Mouse (Mus musculus): ENCODE measurements around the gene Fgf12. TPM values are rescaled to one million over a fixed set of nuclear protein-coding genes. Genes with fewer than 3 reads are reported as not detected.

Fgf12 gene
- polyA plus RNA-seq, 1 experiment = not detected

DNA sequence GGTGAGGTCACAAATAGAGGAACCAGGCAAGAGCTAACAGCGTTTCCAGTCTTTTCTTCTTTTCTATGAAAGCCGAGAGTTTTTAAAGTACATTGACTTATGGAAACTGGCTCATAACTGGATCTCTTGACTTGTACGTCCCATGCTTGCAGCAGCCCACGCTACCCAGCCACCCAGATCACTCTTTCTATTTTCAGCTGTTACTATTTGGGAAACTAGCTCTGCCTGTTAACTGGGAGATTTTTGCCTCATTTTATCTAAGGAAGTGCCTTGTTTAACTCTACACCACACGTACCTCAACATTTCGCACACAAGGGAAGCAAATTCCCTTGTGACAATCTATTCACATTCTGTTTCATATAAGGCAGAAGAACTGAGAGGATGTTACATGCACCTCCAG, 190.0 kb downstream of the Fgf12 start:
- TF ChIP-seq GATA1 (IDR thresholded peaks at IDR 0.05; ENCODE audit: low read length) = no peak

DNA sequence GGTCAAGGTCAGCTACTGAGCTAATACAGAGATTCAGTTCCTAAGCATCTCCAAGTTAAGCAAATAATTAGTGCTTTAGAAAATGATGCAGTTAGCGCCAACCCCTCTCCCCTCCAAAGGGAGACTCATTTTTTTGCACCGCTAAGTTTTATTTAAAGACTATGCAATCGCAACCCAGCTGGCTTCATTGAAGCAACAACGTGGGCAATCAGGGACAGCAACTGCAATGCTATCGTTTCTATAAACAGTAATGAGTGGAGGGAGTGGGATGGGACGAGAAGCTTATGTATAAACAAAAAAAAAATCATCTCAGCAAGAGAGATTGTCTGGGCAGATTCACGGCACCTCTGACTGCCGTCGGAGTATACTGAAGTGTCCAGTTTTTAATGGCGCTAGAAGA, 197.6 kb downstream of the Fgf12 start:
- TF ChIP-seq GATA1 (IDR thresholded peaks at IDR 0.05; ENCODE audit: low read length) = no peak

- TF ChIP-seq GATA1 (IDR thresholded peaks at IDR 0.05; ENCODE audit: low read length) = no peak
Observed at GRCm38 (mm10) chr16:28539423-28539822, 213.4 kb downstream of the Fgf12 start.

DNA sequence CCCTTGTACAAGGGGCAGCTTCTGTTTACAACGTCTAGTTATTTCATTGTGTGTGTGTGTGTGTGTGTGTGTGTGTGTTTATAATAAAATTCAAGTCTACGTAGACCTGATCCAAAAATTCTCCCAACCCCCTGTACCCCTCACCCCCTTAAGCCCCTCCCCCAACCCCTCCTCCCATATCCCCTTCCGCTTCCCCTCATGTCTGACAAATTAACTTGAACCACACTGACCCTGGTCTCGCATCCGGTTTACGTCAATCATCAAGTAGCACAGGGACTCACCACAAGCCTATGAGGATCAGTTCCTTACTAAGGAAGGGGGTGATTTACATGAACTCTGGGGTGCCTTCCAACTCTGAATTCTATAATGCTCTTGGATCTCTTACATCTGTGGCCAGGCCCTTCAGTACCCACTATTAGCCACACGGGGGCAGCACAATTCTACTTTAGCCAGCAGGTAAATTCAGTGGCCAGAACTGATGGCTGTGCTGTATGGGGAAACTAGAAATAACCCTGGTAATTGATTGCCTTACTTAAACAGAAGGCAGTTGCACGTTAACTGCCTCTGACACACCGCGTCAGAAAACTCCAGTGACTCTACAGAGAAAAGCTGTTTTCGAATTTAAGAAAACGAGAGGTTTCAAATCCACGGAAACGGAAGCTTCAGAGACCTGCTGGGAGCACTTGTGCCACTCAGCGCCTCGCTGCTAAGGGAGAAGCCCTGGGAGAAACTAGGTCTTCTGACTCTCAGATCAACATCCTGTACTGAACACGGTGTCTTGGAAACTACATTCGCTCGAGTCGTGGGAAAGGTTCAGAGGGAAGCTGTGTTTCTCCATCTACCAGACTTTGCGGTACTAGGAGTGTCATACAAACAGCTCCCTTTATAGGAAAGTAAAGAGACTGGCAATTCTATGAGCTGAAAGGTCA, 235.0 kb downstream of the Fgf12 start:
- TF ChIP-seq GATA1 (IDR thresholded peaks at IDR 0.05; ENCODE audit: low read length) = no peak

GRCm38 (mm10) chr16:28512446-28512845, 240.4 kb downstream of the Fgf12 start:
- no peak for TF ChIP-seq GATA1 (IDR thresholded peaks at IDR 0.05; ENCODE audit: low read length)

GRCm38 (mm10) chr16:28511413-28511812, 241.5 kb downstream of the Fgf12 start:
- TF ChIP-seq GATA1 (IDR thresholded peaks at IDR 0.05; ENCODE audit: low read length) = no peak

- no peak for TF ChIP-seq GATA1 (IDR thresholded peaks at IDR 0.05; ENCODE audit: low read length)
Observed at GRCm38 (mm10) chr16:28497971-28498607, 254.8 kb downstream of the Fgf12 start.

- no peak for TF ChIP-seq GATA1 (IDR thresholded peaks at IDR 0.05; ENCODE audit: low read length)
Observed at GRCm38 (mm10) chr16:28491711-28492110, 261.2 kb downstream of the Fgf12 start.

DNA sequence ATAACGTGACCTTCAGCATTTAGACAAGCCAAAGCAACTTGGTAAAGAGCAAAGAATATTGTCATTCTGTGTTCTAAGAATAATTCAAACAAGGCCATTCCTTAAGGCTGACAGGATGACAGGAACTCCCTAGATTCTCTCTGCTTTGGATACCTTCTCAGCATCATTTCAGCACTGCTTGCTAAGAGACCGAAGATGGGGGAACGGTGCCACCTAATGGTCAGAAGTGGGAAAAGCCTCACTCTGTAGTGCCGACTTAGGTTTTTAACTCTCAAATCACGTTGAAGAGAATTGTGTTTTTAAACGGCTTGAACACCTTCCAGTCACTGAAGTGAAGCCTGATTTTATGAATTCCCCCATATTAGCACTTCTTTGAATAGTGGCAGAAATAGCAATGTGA, 262.4 kb downstream of the Fgf12 start:
- no peak for TF ChIP-seq GATA1 (IDR thresholded peaks at IDR 0.05; ENCODE audit: low read length)

DNA sequence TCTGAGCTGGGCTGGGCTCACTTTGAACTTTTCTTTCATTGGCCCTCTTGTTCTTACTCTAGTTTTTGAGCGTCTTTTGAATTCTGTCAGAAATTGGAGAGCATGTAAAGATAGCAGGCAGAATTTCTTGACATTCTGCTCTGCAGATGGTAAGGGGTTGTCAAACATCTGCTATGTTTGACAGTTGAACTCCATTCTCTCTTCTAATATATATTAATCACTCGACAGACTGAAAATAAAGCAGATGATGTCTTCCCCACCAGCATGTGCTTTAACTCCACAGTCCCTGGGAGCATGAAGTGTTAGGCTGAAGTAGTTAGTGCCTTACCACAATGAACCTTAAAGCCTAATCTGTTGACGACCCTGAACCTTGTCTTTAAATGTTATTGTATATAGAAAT, 267.9 kb downstream of the Fgf12 start:
- no peak for TF ChIP-seq GATA1 (IDR thresholded peaks at IDR 0.05; ENCODE audit: low read length)

- no peak for TF ChIP-seq GATA1 (IDR thresholded peaks at IDR 0.05; ENCODE audit: low read length)
Observed at GRCm38 (mm10) chr16:28479022-28479421, 273.8 kb downstream of the Fgf12 start.

DNA sequence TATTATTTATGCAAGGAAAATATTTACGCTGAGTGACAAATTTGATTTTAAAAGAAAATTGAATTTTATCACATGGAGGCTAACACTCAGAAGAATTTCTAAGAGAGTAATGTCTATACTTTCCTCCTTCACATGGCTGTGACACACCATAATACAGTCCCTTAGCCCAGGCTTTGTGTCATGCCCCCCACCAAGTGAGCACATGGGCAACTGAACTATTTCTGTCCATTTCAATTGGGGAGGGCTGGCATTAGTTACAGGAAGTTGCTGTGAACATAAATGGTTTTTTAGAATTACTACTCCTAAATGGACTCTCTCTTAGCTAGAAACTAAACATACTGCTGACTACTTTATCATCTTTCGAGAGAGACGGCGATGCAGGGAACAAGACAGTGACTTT, 276.2 kb downstream of the Fgf12 start:
- TF ChIP-seq GATA1 (IDR thresholded peaks at IDR 0.05; ENCODE audit: low read length) = no peak

GRCm38 (mm10) chr16:28475553-28475952, 277.3 kb downstream of the Fgf12 start:
- no peak for TF ChIP-seq GATA1 (IDR thresholded peaks at IDR 0.05; ENCODE audit: low read length)

DNA sequence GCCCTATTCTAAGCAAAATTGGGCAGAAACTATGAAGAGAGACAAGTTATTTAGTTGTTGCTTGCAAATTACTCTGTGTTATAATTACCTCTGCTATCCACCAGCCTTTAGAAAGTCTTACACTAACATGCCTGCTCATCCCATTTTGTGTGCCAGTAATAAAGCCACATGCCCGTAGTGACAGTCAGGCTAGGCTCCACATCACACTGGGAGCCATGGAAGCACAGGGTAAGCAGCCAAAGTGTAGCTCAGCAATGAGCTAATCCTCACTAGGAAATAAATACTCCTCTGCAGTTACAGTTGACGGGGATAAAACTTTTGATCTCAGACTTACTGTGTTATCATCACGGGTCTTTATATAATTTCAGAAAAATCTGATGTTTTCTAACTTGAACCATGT, 298.0 kb downstream of the Fgf12 start:
- no peak for TF ChIP-seq GATA1 (IDR thresholded peaks at IDR 0.05; ENCODE audit: low read length)

- TF ChIP-seq GATA1 (IDR thresholded peaks at IDR 0.05; ENCODE audit: low read length) = no peak
Observed at GRCm38 (mm10) chr16:28447114-28447455, 305.8 kb downstream of the Fgf12 start.

DNA sequence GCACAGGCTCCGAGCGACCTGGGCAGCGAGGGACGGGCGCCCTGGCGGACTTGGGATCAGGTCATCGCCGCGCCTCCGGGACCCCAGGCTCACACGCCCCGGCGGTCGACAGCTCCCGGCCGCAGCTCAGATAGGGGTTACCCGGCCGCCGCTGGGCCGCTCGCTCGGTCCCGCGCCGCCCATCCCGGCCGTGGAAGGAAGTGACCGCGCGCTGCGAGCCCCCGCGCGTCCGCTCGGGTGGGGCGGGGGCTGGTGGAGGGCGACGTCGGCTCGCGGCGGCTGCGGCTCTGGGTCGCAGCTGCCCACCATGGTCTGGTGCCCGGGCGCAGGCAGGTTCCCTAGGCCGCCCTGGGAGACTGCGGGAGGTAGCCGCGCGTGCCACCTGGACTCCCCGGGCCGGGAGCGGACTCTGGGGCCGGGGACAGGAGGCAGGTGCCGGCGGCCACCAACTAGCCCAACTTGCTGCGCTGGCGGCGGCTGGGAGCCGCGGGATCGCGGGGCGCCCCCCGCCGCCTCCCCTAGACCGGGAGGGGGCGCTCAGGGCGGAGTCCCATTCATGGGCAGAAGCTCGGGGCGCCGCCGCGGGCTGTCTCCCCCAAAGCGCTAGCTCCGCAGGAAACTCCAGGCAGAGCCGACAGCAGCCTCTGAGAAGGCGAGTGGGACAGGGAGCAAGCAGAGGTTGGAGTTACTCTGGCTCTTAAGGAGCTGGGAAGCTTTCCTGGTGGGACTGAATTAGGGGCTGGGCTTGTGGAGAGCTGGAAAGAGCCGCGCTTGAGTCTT, 306.3 kb downstream of the Fgf12 start:
- TF ChIP-seq GATA1 (IDR thresholded peaks at IDR 0.05; ENCODE audit: low read length) = no peak
